Mouse (Mus musculus) cerebellum, postnatal 10 days (tissue): Measurements from ENCODE around the gene Cyren.
A peak's percentile ranks its signal among the peaks of the same experiment; 100 is the strongest.

ENCODE experiments used
- DNase-seq, 2 experiments: peaks; one replicate each; pipeline ENCODE4 v3.0.0; 2021; ENCODE audit warnings: mixed read lengths in 2 of 2

The Cyren gene

GRCm38 (mm10) chr6:34877509-34878321 lies at the start of gene Cyren:
TSS of gene Cyren (minus strand) at chr6:34878060.
- peak; percentile 96 to 97 for DNase-seq

DNA sequence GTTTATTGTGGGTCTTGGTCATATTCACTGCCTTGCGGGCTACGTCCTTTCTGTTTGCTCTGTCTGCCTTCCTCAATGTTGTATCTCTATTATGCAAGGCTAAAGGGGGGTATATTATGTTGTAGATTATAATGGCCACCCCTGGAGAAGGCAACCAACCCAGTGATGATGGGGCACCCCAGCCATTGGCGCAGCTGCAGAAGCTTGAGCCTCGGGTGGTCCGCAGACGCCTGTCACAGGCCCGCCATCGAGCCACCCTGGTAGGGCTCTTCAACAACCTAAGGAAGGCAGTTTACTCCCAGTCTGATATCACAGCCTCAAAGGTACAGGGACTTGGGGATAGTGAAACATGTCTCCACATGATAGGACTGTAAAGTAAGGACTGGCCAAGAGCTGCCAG lies 49.7 kb upstream of the Cyren start:
- no peak for DNase-seq

- peak; percentile 84 to 87 for DNase-seq
Measured at GRCm38 (mm10) chr6:34927156-34927555, 49.3 kb upstream of the Cyren start.

DNA sequence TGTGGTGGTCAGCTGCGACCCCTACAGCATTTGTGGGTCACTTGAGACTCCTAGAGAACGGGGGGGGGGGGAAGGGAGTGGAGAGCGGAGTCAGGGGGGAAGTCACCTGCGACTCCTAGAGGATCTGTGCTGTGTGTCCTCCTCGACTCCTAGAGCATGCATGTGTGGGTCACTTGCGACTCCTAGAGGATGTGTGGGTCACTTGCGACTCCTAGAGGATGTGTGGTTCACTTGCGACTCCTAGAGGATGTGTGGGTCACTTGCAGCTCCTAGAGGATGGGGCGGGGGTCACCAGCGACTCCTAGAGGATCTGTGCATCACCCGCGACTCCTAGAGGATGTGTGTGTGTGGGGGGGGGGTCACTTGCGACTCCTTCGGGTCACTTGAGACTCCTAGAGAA lies 44.1 kb upstream of the Cyren start:
- DNase-seq = peak; percentile 34 to 48

GRCm38 (mm10) chr6:34920631-34921030 lies 42.8 kb upstream of the Cyren start:
- DNase-seq = no peak

DNA sequence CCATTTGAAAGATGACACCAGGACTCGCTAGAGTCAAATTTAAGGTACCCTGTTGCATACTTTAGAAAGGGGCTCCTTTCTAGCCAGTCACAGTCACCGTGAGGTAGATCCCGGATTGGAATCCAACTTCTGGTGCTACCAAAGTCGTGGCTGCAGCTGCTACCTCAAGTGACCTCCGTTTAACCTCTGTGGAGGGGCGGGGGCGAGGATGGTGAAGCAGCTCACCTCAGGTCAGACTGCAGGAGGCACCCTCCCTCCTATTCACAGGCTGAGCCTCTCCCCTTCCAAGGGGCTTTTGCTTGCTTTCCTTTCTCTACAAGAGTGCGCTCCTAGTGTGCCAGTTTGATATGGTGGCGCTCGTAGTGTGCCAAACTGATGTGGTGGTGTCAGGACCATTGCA lies 42.1 kb upstream of the Cyren start, which contains the start of gene Stra8:
Stra8 (plus strand) TSS at position 208 of the 400 bp plus-strand sequence.
- no peak for DNase-seq

GRCm38 (mm10) chr6:34919146-34919545 lies 41.3 kb upstream of the Cyren start:
- DNase-seq = no peak

GRCm38 (mm10) chr6:34914462-34914861 lies 36.6 kb upstream of the Cyren start:
- DNase-seq = no peak

DNA sequence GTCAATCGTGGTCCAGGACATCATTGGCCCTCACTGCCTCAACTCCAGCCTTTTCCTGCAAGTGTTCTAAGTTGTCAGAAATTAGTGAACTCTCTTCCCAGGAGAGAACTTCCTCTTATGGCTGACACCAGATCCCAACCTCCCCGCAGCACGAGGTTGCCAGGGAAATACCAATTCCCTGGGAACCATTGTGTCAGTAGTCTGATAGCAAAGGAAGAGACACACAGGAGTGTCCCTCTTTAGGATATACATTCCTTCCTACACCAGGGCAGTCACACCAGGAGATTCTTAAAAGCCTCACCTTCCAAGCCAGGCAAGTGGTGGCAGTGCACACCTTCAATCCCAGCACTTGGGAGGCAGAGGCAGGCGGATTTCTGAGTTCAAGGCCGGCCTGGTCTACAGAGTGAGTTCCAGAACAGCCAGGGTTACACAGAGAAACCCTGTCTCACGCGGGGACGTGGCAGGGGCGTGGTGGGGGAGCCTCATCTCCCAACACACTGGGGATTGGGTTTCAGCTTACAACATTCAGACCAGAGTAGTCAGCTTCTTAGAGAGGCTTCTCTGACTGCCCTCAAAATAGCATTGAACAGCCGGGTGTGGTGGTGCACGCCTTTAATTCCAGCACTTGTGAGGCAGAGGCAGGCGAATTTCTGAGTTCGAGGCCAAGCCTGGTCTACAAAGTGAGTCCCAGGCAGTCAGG lies 35.6 kb upstream of the Cyren start:
- no peak for DNase-seq

GRCm38 (mm10) chr6:34910371-34911219 lies 32.7 kb upstream of the Cyren start, which contains the start of gene Wdr91:
TSS of gene Wdr91 (minus strand) at chr6:34910876.
- peak; percentile 99 for DNase-seq

DNA sequence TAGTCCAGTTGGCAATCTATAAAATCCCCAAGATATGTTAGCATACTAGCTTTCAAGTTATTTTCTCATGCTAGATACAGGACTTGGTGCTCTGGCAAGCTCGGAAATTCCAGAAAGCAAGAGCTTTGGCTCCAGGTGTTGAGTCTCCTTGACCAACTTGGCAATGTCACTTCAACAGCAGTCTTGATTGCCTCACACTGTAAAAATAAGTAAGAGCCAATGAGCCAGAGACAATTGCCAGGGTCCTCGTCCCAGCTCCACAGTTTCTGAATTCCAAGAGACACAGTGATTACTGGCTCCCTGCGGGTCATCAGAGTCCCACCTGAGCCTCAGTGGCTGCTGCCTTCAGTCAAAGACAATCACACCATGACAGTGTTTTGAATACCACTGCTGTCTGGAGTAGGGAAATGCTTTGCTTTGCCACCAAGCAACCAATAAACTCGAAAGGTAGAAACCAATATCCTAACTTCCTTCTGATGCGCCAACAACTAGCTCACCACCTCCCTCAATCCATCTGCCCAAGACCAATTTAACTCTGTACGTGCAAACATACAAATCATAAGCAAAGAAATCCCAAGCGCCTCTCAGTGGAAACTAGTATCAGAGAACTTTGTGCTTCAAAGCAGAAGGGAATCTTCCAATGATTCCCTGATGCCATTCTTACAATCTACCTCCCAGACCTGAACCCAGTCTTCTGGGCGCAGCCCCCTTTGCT lies 31.9 kb upstream of the Cyren start:
- no peak for DNase-seq

GRCm38 (mm10) chr6:34907696-34908260 lies 29.9 kb upstream of the Cyren start:
- DNase-seq = no peak

- DNase-seq = no peak
Measured at GRCm38 (mm10) chr6:34907121-34907614, 29.3 kb upstream of the Cyren start.

DNA sequence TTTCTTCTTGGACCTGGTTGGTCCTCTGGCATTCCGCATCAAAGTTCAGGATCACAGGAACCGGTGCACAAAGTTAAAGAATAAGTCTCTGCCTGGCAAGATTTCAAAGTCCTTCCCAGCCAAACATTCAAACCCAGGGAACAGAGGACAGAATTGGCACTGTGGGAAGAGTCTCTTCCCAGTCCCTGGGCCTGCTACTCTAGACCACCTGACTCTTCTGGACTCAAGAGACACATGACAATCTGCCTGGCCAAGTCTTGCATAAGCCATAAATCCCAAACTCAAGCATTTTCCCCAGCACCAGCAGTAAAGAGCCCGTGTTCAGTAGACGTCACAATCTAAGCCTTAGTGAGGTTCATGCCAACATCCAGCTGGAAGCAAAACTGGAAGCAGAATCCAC lies 28.8 kb upstream of the Cyren start:
- no peak for DNase-seq

DNA sequence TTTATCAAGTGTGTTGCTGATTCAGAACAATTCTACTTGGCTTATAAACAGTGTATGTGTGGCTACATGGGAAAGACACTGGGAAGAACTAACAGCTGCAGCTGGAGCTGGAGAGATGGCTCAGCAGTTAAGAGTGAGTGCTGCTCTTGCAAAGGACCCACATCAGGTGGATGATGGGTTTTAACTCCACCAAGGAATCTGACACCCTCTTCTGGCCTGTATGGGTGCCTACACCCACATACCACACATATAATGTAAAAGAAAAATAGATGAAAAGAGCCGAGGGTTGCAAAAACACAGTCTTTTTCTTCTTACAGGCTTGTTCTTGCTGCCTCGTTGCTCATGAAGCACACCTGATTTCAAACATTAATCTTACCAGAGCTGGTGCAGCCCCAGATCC lies 28.3 kb upstream of the Cyren start:
- DNase-seq = no peak

GRCm38 (mm10) chr6:34904361-34904760 lies 26.5 kb upstream of the Cyren start:
- no peak for DNase-seq

DNA sequence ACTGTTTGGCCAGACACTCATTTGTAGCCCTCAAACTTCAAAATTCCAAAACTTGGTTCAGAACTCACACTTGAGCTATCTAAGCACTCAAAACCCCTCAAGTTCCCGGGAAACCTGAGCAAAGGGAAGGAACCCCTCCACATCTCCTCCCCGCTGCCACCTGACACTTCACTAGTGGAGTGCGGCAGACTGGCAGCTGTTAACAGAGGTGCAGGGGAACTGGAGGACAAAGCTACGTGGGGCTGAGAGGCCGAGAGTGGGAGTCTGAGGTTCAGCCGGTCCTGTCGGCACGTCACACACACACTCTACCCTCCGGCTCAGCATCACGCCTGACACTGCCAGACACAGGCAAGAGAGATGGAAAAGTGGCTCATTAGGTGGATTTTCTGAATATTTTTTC lies 26.0 kb upstream of the Cyren start:
- no peak for DNase-seq

DNA sequence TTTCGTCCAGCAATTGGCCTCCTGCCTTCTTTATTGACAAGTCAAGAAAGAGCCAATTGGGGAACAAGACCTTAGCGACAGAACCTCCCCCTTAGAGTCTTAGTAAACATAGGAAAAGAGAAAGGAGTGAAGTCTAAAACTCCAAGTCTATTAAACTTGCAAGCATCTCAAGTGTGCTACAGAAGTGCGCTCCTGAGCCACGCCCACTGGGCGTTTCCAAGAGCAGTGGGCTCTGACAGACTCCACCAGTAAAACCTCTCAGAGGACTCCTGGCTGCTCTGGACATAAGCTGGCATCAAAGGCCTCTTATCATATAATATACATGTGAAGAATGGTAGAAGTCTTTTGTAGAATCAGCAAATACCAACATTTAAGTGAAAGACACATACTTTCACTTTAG lies 25.6 kb upstream of the Cyren start:
- no peak for DNase-seq

GRCm38 (mm10) chr6:34902578-34902977 lies 24.7 kb upstream of the Cyren start:
- no peak for DNase-seq

GRCm38 (mm10) chr6:34901911-34902444 lies 24.1 kb upstream of the Cyren start:
- DNase-seq = no peak

DNA sequence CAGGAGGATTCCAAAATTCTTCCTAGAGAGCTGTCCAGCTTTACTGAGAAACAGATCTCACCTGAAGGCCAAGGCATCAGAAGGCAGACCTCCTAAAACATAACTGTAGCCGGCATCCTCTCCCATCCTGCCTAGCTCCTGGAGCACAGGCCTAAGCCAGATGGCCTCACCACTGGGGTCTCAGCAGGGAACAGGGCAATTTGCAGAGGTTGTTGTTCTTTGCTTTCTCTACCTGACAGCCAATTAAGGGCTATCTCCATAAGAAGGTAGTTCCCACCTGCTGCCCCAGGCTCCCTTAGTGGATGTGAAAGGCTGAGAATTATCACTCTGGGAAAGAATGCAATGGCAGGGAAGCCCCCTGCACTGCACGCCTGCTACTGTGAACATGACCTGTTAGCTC lies 23.1 kb upstream of the Cyren start:
- DNase-seq = peak; percentile 46 to 62

DNA sequence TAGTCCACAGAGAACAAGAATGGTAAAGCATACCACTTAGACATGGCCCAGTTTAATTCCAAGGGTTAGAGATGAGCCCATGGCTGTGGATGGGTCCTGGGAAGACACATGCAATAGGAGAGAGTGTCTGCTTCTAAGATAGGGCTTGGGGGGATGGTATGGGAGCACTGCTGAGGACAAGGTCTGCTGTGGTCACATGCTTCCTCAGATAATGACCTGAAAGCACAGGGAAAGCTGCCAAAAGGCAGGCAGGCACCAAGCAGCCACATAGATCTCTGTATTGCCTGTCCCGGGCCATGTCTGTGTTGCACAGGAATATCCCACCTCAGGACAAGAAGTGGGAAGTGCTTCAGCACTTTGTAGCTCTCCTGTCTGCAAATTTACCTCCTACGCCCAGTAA lies 21.3 kb upstream of the Cyren start:
- DNase-seq = no peak
